Mouse (Mus musculus) embryonic facial prominence, embryonic 15.5 days (tissue): Measurements from ENCODE around the gene Mapk1ip1l. TPM values are rescaled to one million over a fixed set of nuclear protein-coding genes. Genes with fewer than 3 reads are reported as not detected.

Experiments
- ATAC-seq: fragments of 200-750 bp; cut with Nextera tagmentation; 2 replicates; pipeline ENCODE4 v1.8.0; 2017; ENCODE audit warnings: low read depth, moderate TSS enrichment; ENCODE audit not compliant: insufficient number of reproducible peaks, low FRiP score, low TSS enrichment
- H3K27ac ChIP-seq: fragments of 300-500 bp; sonication (generic); replicated peaks from 2 replicates; pipeline ENCODE4 v1.5.1; 2015; ENCODE audit warnings: mild to moderate bottlenecking, inconsistent platforms
- H3K27me3 ChIP-seq: fragments of 300-500 bp; sonication (generic); 2 replicates; pipeline ENCODE4 v1.6.1; 2015; ENCODE audit warnings: inconsistent platforms
- H3K36me3 ChIP-seq: fragments of 300-500 bp; sonication (generic); 2 replicates; pipeline ENCODE4 v1.6.1; 2015; ENCODE audit warnings: mild to moderate bottlenecking, inconsistent platforms
- H3K4me1 ChIP-seq: fragments of 300-500 bp; sonication (generic); 2 replicates; pipeline ENCODE4 v1.6.1; 2015; ENCODE audit warnings: inconsistent platforms
- H3K4me2 ChIP-seq: fragments of 300-500 bp; sonication (generic); replicated peaks from 2 replicates; pipeline ENCODE4 v1.6.1; 2015; ENCODE audit warnings: mild to moderate bottlenecking, inconsistent platforms
- H3K4me3 ChIP-seq: fragments of 300-500 bp; sonication (generic); replicated peaks from 2 replicates; pipeline ENCODE4 v1.5.1; 2015; ENCODE audit warnings: mild to moderate bottlenecking, inconsistent platforms
- H3K9ac ChIP-seq: fragments of 300-500 bp; sonication (generic); 2 replicates; pipeline ENCODE4 v1.6.1; 2015; ENCODE audit warnings: inconsistent platforms
- H3K9me3 ChIP-seq: fragments of 300-500 bp; sonication (generic); replicated peaks from 2 replicates; pipeline ENCODE4 v1.6.1; 2016; ENCODE audit warnings: inconsistent platforms
- WGBS: fragments of 180-500 bp; shearing (Covaris S2); methylation state at CpG from one replicate; pipeline ENCODE4 v1.1.7; 2015; 5-methylcytosine and 5-hydroxymethylcytosine counted together
- polyA plus RNA-seq: library from polyadenylated mRNA; unstranded; fragments of >200 nt; fragmentation: Nextera tagmentation; extraction: Ambion mirVana; gene quantifications from 2 replicates; pipeline ENCODE4 v1.2.1, GENCODE M21; 2015

Mapk1ip1l gene
- polyA plus RNA-seq, 1 experiment from 2014 or later, result 60.2 TPM

DNA sequence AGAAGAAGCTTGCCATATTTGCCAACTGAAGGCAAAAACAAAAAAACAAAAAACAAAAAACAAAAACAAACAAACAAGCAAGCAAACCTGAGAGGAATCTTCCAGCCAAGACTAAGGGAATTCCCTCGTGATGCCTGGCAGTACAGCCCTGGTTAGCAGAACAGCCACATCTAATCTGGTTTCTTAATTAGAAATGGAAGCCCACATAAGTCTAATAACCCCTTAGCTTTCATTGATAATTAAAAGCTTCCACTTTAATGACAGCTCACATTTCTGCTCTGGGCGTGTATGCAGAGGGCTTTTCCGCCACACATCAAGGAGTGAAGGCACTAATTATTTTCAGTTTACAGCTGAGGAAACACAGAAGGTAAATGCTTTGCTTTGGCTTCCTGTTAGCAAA is 37.2 kb downstream of the Mapk1ip1l start:
- H3K4me3 ChIP-seq, result no peak overlapping the region
- 52% methylated on average over 3 of the region's 3 CpGs for WGBS
- ATAC-seq, result no peak
- no peaks in the 10 kb centered on the region for H3K27me3 ChIP-seq
- H3K4me2 ChIP-seq, result no peak overlapping the region
- H3K4me1 ChIP-seq, result 0 out of 2 replicates have a peak, but pooled peaks cover 4% of the 10 kb centered on the region
- H3K9ac ChIP-seq, result no peak overlapping the region
- no peaks in the 10 kb centered on the region for H3K9me3 ChIP-seq
- H3K27ac ChIP-seq, result no peak overlapping the region
- no peaks in the 10 kb centered on the region for H3K36me3 ChIP-seq

DNA sequence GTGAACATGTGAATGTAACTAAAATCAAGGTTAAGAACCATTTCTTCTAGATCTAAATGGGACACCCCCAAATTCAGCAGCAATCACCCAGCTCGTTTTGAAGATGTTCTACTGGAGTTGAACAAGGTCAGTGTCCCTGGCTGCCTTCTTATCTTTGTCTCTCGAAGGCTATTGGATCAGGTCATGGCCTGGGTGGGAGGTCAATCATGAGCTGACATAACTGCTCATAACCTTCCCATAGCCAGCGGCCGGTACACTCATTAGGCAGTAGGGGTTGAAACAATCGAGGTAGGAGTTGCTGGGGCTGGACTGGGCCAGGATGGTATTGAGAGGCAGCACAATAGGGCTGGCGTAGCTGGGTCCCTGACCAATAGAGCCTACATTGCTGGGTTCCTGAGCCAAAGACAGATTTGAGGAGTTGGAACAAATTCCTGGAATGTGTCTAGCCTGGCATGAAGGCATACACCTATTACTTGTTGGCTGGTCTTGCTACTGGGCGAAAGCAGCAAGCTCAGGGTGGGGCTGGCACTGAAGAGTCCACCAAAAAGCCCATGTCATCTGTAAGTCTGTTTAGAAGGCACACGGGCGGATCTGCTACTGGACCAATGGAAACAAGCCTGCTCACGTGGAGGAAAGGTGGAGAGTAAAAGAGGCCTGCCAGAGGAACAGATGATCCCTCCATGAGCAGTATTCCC is 42.3 kb downstream of the Mapk1ip1l start:
- no peaks in the 10 kb centered on the region for H3K4me1 ChIP-seq

DNA sequence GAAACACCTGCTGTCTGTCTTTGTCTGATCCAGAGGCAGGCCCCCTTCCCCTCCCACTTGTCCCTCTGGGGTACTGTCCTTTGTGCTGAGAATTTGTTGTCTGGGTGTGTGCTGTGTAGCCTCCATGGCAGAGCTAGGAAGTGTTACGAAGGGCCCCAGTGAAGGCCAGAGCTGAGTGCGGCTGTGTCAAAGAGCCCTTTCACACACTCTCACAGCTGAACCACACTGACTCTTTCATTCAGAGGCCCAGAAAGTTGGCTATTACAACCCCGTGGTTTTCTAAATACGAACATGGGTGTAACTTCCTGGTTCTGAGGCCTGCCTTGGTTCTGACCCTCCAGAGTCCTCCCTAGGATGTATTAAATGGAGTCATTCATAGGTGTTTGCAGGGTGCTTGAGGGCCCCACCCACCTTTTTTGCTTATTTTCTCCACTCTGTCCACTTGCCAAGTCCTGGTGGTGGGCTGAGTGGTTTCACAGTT is 43.8 kb downstream of the Mapk1ip1l start:
- WGBS, result 56% methylated on average over 4 of the region's 4 CpGs
- H3K27ac ChIP-seq, result no peak overlapping the region
- H3K27me3 ChIP-seq, result no peaks in the 10 kb centered on the region
- no peaks in the 10 kb centered on the region for H3K9me3 ChIP-seq
- no peak overlapping the region for H3K4me2 ChIP-seq
- ATAC-seq, result peak; percentile 73
- H3K4me3 ChIP-seq, result no peak overlapping the region
- H3K9ac ChIP-seq, result no peak overlapping the region
- H3K4me1 ChIP-seq, result no peaks in the 10 kb centered on the region
- H3K36me3 ChIP-seq, result no peaks in the 10 kb centered on the region

More for the DNA sequence above, 42.3 kb downstream of the Mapk1ip1l start:
- Histone ChIP-seq H3K27me3 (no peaks in the 10 kb centered on the region), H3K4me3 (no peak overlapping the region), H3K4me2 (no peak overlapping the region), H3K27ac (no peak overlapping the region), H3K36me3 (no peaks in the 10 kb centered on the region), H3K9ac (no peak overlapping the region), H3K9me3 (no peaks in the 10 kb centered on the region)
- 84% methylated on average over 10 of the region's 10 CpGs for WGBS
- ATAC-seq, result no peak

DNA sequence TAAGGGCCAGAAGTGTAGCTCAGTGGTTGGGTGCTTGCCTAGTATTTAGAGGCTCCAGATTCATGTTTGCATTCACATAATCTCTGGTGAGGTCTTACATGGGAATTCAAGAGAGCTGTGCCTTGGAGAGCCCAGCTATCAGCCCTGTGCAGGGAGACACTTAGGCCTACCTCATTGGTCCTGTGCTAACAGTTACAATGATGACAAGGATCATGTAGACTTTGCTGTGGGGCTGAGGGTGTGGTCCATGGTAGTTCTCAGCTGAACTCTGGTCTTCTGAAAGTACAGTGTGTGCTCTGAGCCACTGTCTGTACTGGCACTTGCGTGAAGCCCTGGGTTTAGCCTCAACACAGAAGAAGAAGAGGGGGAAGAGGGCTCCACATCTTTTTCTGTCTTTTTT is 48.6 kb downstream of the Mapk1ip1l start:
- ATAC-seq, result no peak
- no peak overlapping the region for H3K4me2 ChIP-seq
- no peak overlapping the region for H3K27ac ChIP-seq
- H3K9me3 ChIP-seq, result no peaks in the 10 kb centered on the region
- WGBS, result 96% methylated on average over 1 of the region's 1 CpGs
- H3K27me3 ChIP-seq, result no peaks in the 10 kb centered on the region
- H3K4me3 ChIP-seq, result no peak overlapping the region
- no peaks in the 10 kb centered on the region for H3K36me3 ChIP-seq
- H3K4me1 ChIP-seq, result no peaks in the 10 kb centered on the region
- H3K9ac ChIP-seq, result no peak overlapping the region

DNA sequence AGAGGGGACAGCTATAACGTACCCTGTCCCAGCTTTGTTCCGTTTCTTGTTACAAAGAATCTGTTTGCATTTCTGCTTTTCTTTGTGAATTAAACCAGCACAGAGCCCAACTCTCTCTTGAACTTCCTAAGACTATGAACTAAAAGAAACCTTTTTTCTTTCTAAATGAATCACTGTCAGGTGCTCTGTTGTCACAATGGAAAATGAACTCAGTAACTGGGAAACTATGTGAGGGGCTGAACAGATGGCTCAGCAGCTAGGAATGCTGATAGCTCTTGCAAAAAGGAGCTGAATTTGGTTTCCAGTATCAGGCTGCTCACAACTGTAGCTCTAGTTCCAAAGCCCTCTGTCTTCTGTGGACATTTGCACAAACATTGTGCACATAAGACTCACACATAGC is 52.9 kb downstream of the Mapk1ip1l start:
- H3K27me3 ChIP-seq, result no peaks in the 10 kb centered on the region
- WGBS, result 76% methylated on average over 2 of the region's 2 CpGs
- H3K4me2 ChIP-seq, result no peak overlapping the region
- no peak overlapping the region for H3K9ac ChIP-seq
- no peaks in the 10 kb centered on the region for H3K9me3 ChIP-seq
- ATAC-seq, result no peak
- H3K27ac ChIP-seq, result no peak overlapping the region
- H3K4me3 ChIP-seq, result no peak overlapping the region
- no peaks in the 10 kb centered on the region for H3K36me3 ChIP-seq
- no peaks in the 10 kb centered on the region for H3K4me1 ChIP-seq

DNA sequence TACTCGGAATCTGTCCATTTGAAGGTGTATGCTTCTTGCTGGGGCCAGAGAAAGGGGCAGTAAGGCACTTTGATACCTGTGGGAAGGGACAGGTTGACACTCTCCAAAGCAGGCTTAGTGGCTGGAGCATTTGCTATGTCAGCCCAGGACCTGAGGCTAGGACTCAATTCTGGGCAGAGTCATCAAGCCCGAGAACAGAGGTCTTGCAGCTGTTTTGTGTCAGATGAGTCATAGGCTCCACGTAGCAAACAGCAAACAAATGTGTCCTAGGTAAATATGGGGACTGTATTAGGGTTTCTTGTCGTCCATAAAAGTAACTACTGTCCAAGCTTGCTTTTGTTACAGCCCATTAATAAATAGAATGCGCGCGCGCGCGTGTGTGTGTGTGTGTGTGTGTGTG is 54.2 kb downstream of the Mapk1ip1l start:
- H3K4me3 ChIP-seq, result no peak overlapping the region
- H3K27ac ChIP-seq, result no peak overlapping the region
- no peaks in the 10 kb centered on the region for H3K27me3 ChIP-seq
- H3K9ac ChIP-seq, result no peak overlapping the region
- H3K4me2 ChIP-seq, result no peak overlapping the region
- no peaks in the 10 kb centered on the region for H3K9me3 ChIP-seq
- 87% methylated on average over 10 of the region's 10 CpGs for WGBS
- no peak for ATAC-seq
- no peaks in the 10 kb centered on the region for H3K4me1 ChIP-seq
- H3K36me3 ChIP-seq, result no peaks in the 10 kb centered on the region

DNA sequence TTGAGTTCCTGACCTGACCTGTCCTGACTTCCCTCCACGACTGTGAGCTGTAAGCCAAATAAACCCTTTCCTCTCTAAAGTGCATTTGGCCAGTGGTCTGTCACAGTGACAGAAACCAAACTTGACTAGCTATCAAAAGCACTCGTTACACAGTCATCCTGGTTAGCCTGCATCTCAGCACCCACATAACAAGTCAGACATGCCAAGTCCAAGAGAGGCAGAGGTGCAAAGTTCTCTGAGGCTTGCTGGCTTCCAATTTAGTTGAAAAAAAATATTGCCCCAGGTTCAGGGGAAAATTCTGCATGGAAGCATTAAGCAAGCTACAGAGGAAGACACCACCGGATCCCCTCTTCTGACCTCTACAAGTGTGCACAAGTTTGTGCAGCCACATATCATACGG is 55.2 kb downstream of the Mapk1ip1l start:
- Histone ChIP-seq H3K36me3 (no peaks in the 10 kb centered on the region), H3K27ac (no peak overlapping the region), H3K9ac (no peak overlapping the region), H3K27me3 (no peaks in the 10 kb centered on the region), H3K4me1 (no peaks in the 10 kb centered on the region), H3K4me3 (no peak overlapping the region), H3K9me3 (no peaks in the 10 kb centered on the region), H3K4me2 (no peak overlapping the region)
- 75% methylated on average over 4 of the region's 4 CpGs for WGBS
- ATAC-seq, result no peak

DNA sequence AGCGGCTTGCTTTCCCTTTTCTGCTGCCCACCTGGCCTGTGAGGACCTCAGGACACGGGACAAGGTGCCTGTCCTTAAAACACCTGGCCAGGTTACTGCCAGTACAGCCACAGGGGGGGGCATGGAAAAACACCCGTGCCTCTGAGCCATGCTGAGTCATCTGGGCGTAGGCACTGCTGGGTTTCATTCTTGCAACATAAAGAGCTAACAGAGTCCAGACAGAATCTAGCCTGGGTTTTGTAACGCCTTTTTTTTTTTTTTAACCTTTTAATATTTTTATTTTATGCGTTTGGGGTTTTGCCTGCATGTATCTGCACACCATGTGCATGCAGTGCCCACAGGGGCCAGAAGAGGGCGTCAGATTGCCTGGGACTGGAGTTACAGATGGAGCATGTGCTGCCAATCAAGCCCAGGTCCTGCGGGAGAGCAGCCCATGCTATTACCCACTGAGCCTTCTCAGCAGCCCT is 56.1 kb downstream of the Mapk1ip1l start:
- ATAC-seq, result no peak
- H3K9me3 ChIP-seq, result no peaks in the 10 kb centered on the region
- no peak overlapping the region for H3K27ac ChIP-seq
- H3K4me3 ChIP-seq, result no peak overlapping the region
- WGBS, result 58% methylated on average over 8 of the region's 8 CpGs
- H3K36me3 ChIP-seq, result no peaks in the 10 kb centered on the region
- H3K9ac ChIP-seq, result no peak overlapping the region
- no peaks in the 10 kb centered on the region for H3K27me3 ChIP-seq
- no peak overlapping the region for H3K4me2 ChIP-seq
- no peaks in the 10 kb centered on the region for H3K4me1 ChIP-seq

DNA sequence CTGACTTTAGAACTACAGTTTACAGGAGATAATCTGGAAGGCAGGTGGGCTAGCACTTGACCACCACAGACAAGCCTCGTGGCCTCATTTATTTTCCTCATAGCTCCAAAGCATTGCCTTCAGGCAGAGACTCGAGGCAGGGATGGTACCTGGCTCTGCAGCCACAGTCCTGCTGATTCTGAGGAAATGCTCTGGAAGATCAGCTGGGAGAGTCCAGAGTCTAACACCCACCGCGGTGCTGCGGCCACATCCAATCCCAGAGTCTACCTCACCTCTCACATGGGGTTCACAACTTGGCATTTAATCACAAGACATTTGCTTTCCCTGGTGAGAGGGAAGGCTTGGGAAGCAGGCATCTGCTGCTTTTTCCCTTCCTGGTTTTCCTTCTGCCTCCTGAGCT is 56.9 kb downstream of the Mapk1ip1l start:
- Histone ChIP-seq H3K4me3 (no peak overlapping the region), H3K9me3 (no peaks in the 10 kb centered on the region), H3K36me3 (no peaks in the 10 kb centered on the region), H3K4me1 (no peaks in the 10 kb centered on the region), H3K27me3 (no peaks in the 10 kb centered on the region), H3K9ac (no peak overlapping the region), H3K4me2 (no peak overlapping the region), H3K27ac (no peak overlapping the region)
- ATAC-seq, result no peak
- 69% methylated on average over 5 of the region's 5 CpGs for WGBS

DNA sequence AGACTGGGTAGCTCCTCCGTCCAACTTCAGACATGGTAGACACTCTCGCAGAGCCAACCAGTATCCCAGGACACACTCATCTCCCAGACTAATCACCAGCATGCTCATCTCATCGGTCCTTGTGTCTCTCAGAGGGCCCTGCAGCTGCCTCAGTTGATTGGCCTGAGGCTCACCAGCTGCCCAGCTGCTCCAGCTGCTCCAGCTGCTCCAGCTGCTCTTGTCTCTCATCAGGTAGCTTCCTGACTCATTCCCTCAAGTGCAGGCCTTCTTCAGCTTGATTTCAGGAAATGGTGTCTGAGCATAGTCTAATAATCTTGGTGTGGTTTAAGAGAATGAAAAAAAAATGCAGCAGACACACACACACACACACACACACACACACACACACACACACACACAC is 58.6 kb downstream of the Mapk1ip1l start:
- Histone ChIP-seq H3K4me1 (no peaks in the 10 kb centered on the region), H3K4me3 (no peak overlapping the region), H3K27ac (no peak overlapping the region), H3K9me3 (no peaks in the 10 kb centered on the region), H3K27me3 (no peaks in the 10 kb centered on the region), H3K9ac (no peak overlapping the region), H3K36me3 (no peaks in the 10 kb centered on the region), H3K4me2 (no peak overlapping the region)
- 65% methylated on average over 3 of the region's 3 CpGs for WGBS
- no peak for ATAC-seq

DNA sequence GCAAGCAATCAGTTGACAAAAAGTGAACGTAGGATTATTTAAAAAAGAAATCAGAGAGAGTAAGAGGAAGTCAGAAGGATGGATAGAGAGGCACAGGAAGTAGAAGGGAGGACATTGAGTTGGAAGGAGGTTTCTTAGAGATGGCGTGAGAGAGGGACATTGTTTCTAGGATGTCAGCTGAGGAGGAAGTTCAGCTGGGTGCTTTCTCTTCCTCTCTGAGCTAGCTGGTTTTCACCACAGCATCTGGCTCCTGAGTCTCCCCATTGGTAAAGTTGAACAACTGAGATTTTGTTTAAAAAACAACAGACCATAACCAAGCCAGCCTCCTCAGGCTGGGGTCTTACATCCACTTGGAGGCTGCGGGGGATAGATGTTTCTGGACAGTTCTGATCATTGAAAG is 61.5 kb downstream of the Mapk1ip1l start:
- Histone ChIP-seq H3K4me2 (no peak overlapping the region), H3K36me3 (no peaks in the 10 kb centered on the region), H3K9me3 (no peaks in the 10 kb centered on the region), H3K4me3 (no peak overlapping the region), H3K27me3 (no peaks in the 10 kb centered on the region), H3K4me1 (no peaks in the 10 kb centered on the region), H3K9ac (no peak overlapping the region), H3K27ac (no peak overlapping the region)
- 60% methylated on average over 3 of the region's 3 CpGs for WGBS
- ATAC-seq, result no peak

DNA sequence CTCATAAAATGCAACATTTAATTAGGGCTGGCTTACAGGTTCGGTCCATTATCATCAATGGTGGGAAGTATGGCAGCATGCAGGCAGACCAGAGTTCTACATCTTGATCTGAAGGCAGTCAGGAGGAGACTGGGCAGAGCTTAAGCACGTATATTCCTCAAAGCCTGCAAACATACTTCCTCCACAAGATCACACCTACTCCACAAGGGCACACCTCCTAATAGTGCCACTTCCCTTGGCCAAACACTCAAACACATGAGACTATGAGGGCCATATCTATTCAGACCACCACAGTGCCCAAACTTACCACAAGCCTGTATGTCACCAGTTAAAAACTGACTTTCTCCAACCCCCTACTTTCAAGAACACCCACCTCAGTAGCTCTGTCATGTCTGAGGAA is 63.4 kb downstream of the Mapk1ip1l start:
- Histone ChIP-seq H3K4me3 (no peak overlapping the region), H3K36me3 (no peaks in the 10 kb centered on the region), H3K4me1 (peaks cover 15% of the 10 kb centered on the region), H3K4me2 (no peak overlapping the region), H3K27ac (no peak overlapping the region), H3K9me3 (no peaks in the 10 kb centered on the region), H3K9ac (no peak overlapping the region), H3K27me3 (no peaks in the 10 kb centered on the region)
- 90% methylated on average over 2 of the region's 2 CpGs for WGBS
- no peak for ATAC-seq
